Mouse (Mus musculus): Measurements from ENCODE around the gene Dcakd.

The Dcakd gene

GRCm38 (mm10) chr11:103028176-103028891, at the start of gene Dcakd, which contains the start of gene Nmt1:
Gene Dcakd, minus strand, starts transcription at chr11:103028333.
Gene Nmt1, plus strand, starts transcription at chr11:103028190.
- DNase-seq (ENCODE audit: low spot score in 2 of 2), result peak; percentile 86 to 93

GRCm38 (mm10) chr11:103076581-103076980, 48.4 kb upstream of the Dcakd start:
- DNase-seq (ENCODE audit: low spot score in 2 of 2), result no peak

GRCm38 (mm10) chr11:103076010-103076409, 47.9 kb upstream of the Dcakd start:
- DNase-seq (ENCODE audit: low spot score in 2 of 2), result no peak

GRCm38 (mm10) chr11:103074796-103075323, 46.7 kb upstream of the Dcakd start:
- no peak for DNase-seq (ENCODE audit: low spot score in 2 of 2)

GRCm38 (mm10) chr11:103074121-103074650, 46.1 kb upstream of the Dcakd start:
- no peak for DNase-seq (ENCODE audit: low spot score in 2 of 2)

- DNase-seq (ENCODE audit: low spot score in 2 of 2), result no peak
Measured at GRCm38 (mm10) chr11:103073671-103074070, 45.5 kb upstream of the Dcakd start.

- DNase-seq (ENCODE audit: low spot score in 2 of 2), result no peak
Measured at GRCm38 (mm10) chr11:103070322-103070880, 42.3 kb upstream of the Dcakd start.

GRCm38 (mm10) chr11:103069731-103070130, 41.6 kb upstream of the Dcakd start:
- DNase-seq (ENCODE audit: low spot score in 2 of 2), result no peak

- no peak for DNase-seq (ENCODE audit: low spot score in 2 of 2)
Measured at GRCm38 (mm10) chr11:103068884-103069283, 40.8 kb upstream of the Dcakd start.

GRCm38 (mm10) chr11:103068272-103068671, 40.1 kb upstream of the Dcakd start:
- no peak for DNase-seq (ENCODE audit: low spot score in 2 of 2)

- DNase-seq (ENCODE audit: low spot score in 2 of 2), result no peak
Measured at GRCm38 (mm10) chr11:103067457-103068001, 39.4 kb upstream of the Dcakd start.

GRCm38 (mm10) chr11:103067051-103067361, 38.9 kb upstream of the Dcakd start:
- no peak for DNase-seq (ENCODE audit: low spot score in 2 of 2)

GRCm38 (mm10) chr11:103066191-103067050, 38.3 kb upstream of the Dcakd start:
- DNase-seq (ENCODE audit: low spot score in 2 of 2), result no peak

- no peak for DNase-seq (ENCODE audit: low spot score in 2 of 2)
Measured at GRCm38 (mm10) chr11:103058499-103059085, 30.5 kb upstream of the Dcakd start.

GRCm38 (mm10) chr11:103056636-103057035, 28.5 kb upstream of the Dcakd start:
- DNase-seq (ENCODE audit: low spot score in 2 of 2), result no peak

- DNase-seq (ENCODE audit: low spot score in 2 of 2), result peak; percentile 42 to 48
Measured at GRCm38 (mm10) chr11:103054798-103055197, 26.7 kb upstream of the Dcakd start.

- no peak for DNase-seq (ENCODE audit: low spot score in 2 of 2)
Measured at GRCm38 (mm10) chr11:103053191-103054076, 25.3 kb upstream of the Dcakd start.

- DNase-seq (ENCODE audit: low spot score in 2 of 2), result no peak
Measured at GRCm38 (mm10) chr11:103052078-103052477, 23.9 kb upstream of the Dcakd start.

- peak; percentile 40 to 72 for DNase-seq (ENCODE audit: low spot score in 2 of 2)
Measured at GRCm38 (mm10) chr11:103051249-103051691, 23.1 kb upstream of the Dcakd start.

- DNase-seq (ENCODE audit: low spot score in 2 of 2), result no peak
Measured at GRCm38 (mm10) chr11:103050153-103050552, 22.0 kb upstream of the Dcakd start.
